Mouse (Mus musculus): ENCODE results near the gene Vat1l. TPM values are rescaled to one million over a fixed set of nuclear protein-coding genes. Genes with fewer than 3 reads are reported as not detected.

Gene Vat1l
- polyA plus RNA-seq, 1 experiment from 2014 or later, result 4.0 TPM

DNA sequence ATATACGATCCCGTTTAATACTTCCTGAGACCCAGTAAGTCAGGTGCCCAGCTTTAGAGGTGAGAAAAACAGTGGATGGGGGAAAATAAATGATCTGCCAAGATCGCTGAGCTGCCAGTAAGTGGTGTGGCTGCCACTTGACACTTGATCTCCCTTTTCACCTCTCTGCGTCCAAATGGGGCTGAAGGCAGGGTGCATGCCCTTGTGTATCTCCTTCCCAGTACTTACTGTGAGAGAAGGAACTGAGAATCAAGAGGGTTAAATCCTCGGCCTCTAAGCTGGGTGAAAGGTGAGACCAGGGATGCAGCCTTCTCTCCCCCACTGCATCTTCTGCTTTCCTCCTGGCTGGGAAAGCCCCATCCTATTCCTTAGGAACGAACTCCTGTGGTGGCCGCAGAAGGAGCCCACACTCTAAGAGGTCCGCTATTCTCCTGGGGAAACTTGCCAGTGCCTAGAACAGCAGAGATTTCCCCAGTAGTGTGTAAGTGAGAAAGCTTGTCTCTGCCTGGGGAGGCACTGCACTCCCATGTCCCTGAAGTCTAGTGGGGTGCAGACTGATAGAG is 1.1 kb downstream of the Vat1l start:
- Histone ChIP-seq H3K36me3 (ENCODE audit: control insufficient read depth, insufficient read depth, low read length) (no peaks in the 10 kb centered on the region), H3K9me3 (ENCODE audit: control insufficient read depth, low read length) (no peaks in the 10 kb centered on the region), H3K4me3 (ENCODE audit: low read length) (peak overlapping the region; percentile 47; the same call in 1 of the 2 replicates), H3K27ac (ENCODE audit: low read depth, low read length) (no peak overlapping the region), H3K4me2 (replicated peaks; ENCODE audit: low read depth, low read length) (peak overlapping the region; percentile 69), H3K4me1 (ENCODE audit: control insufficient read depth, insufficient read depth, low read length) (0 out of 2 replicates have a peak, but pooled peaks cover 3% of the 10 kb centered on the region), H3K27me3 (ENCODE audit: control insufficient read depth, insufficient read depth, low read length) (peaks cover 13% of the 10 kb centered on the region; the same call in 1 of the 2 replicates), H3K9ac (ENCODE audit: low read depth, low read length) (no peak overlapping the region)
- no peak for ATAC-seq (ENCODE audit: low FRiP score, low TSS enrichment)
- 3% methylated on average over 8 of the region's 8 CpGs for WGBS

DNA sequence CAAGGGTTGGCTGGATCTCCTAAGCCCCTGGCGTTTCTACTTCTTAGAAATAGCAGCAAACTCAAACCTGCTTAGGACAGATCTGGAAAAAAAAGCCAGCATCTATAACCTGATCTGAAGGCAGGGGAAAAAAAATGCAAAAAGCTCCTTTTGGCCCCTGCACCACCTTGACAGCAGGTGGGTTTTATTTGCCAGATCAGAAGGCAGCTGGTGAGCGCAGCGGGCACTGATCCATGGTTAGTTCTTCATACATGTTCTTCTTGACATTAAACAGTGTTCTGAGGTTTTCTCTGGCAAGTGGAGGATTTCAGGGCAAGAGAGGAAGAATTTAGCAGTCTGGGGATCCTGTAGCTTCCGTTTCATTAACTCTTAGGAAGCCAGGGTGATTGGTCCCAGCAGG is 1.6 kb downstream of the Vat1l start:
- WGBS, result 48% methylated on average over 4 of the region's 4 CpGs
- Histone ChIP-seq H3K4me3 (ENCODE audit: low read length) (peak overlapping the region; percentile 47; the same call in 1 of the 2 replicates), H3K9ac (ENCODE audit: low read depth, low read length) (no peak overlapping the region), H3K27ac (ENCODE audit: low read depth, low read length) (no peak overlapping the region), H3K36me3 (ENCODE audit: control insufficient read depth, insufficient read depth, low read length) (no peaks in the 10 kb centered on the region), H3K27me3 (ENCODE audit: control insufficient read depth, insufficient read depth, low read length) (peaks cover 13% of the 10 kb centered on the region; the same call in 1 of the 2 replicates), H3K9me3 (ENCODE audit: control insufficient read depth, low read length) (no peaks in the 10 kb centered on the region), H3K4me1 (ENCODE audit: control insufficient read depth, insufficient read depth, low read length) (0 out of 2 replicates have a peak, but pooled peaks cover 3% of the 10 kb centered on the region), H3K4me2 (replicated peaks; ENCODE audit: low read depth, low read length) (no peak overlapping the region)
- ATAC-seq (ENCODE audit: low FRiP score, low TSS enrichment), result no peak

DNA sequence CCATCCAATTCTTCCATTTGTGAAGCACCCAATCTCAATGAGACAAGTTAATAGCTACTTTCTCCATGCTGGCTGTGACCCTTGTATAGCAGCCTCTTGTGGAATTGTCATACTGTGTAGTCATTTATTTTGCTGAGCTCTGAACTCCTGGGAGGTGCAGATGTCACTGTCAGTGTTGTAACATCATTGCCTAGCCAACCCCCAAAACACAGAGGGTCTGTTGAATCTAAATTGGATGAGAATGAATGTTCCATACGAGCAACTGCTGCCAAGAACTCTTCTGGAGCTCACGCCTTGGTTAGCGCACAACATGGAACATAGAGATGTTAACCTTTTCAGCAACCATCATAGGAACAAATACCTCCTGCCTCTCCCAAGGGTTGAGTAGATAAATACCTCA is 15.4 kb downstream of the Vat1l start:
- H3K36me3 ChIP-seq (ENCODE audit: control insufficient read depth, insufficient read depth, low read length), result no peaks in the 10 kb centered on the region

DNA sequence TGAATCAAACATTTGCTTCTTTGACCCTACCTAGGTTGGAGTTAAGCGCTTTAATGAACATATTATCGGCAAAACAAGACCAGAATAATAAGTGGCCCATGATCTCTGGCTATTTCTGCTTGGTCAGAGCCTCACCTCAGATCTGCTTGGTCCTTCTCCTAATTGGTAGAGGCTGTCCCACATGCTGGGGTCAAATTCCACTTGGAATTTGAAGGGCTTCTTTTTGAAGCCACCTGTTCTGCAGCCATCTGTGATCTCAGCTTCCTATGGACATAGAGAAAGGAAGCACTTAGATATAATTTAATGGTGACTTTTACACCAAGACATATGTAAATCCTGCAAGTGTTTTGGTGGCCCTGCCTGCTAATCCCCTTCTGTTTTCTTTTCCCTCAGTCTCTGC is 16.6 kb downstream of the Vat1l start:
- no peaks in the 10 kb centered on the region for H3K4me1 ChIP-seq (ENCODE audit: control insufficient read depth, insufficient read depth, low read length)
- no peak overlapping the region for H3K4me3 ChIP-seq (ENCODE audit: low read length)
- H3K27ac ChIP-seq (ENCODE audit: low read depth, low read length), result no peak overlapping the region
- no peaks in the 10 kb centered on the region for H3K36me3 ChIP-seq (ENCODE audit: control insufficient read depth, insufficient read depth, low read length)
- no peak overlapping the region for H3K9ac ChIP-seq (ENCODE audit: low read depth, low read length)
- no peaks in the 10 kb centered on the region for H3K9me3 ChIP-seq (ENCODE audit: control insufficient read depth, low read length)
- H3K27me3 ChIP-seq (ENCODE audit: control insufficient read depth, insufficient read depth, low read length), result no peaks in the 10 kb centered on the region
- no peak overlapping the region for H3K4me2 ChIP-seq (replicated peaks; ENCODE audit: low read depth, low read length)
- WGBS, result 93% methylated on average over 2 of the region's 2 CpGs
- ATAC-seq (ENCODE audit: low FRiP score, low TSS enrichment), result no peak

More for the DNA sequence above, 15.4 kb downstream of the Vat1l start:
- 80% methylated on average over 3 of the region's 3 CpGs for WGBS
- Histone ChIP-seq H3K4me2 (replicated peaks; ENCODE audit: low read depth, low read length) (no peak overlapping the region), H3K9ac (ENCODE audit: low read depth, low read length) (no peak overlapping the region), H3K27me3 (ENCODE audit: control insufficient read depth, insufficient read depth, low read length) (no peaks in the 10 kb centered on the region), H3K9me3 (ENCODE audit: control insufficient read depth, low read length) (no peaks in the 10 kb centered on the region), H3K27ac (ENCODE audit: low read depth, low read length) (no peak overlapping the region), H3K4me3 (ENCODE audit: low read length) (no peak overlapping the region), H3K4me1 (ENCODE audit: control insufficient read depth, insufficient read depth, low read length) (no peaks in the 10 kb centered on the region)
- no peak for ATAC-seq (ENCODE audit: low FRiP score, low TSS enrichment)

DNA sequence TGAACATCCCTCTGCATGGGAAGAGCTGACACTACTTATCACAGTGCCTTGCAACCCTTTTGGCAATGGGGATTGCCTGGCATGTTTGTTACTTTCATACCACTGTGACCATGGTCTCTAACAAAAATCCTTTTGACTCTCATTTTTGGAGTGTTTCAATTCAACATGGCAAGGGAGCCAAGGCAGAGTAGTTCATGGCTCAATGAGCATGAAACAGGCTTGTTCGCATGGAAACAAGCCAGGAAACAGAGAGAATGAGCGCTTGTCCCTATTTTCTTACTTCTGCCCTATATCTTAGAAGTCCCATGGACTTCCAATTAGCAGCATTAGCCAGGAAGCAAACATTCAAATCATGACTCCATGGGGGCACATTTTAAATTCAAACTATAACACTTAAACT is 18.6 kb downstream of the Vat1l start:
- Histone ChIP-seq H3K27me3 (ENCODE audit: control insufficient read depth, insufficient read depth, low read length) (no peaks in the 10 kb centered on the region), H3K4me1 (ENCODE audit: control insufficient read depth, insufficient read depth, low read length) (no peaks in the 10 kb centered on the region), H3K27ac (ENCODE audit: low read depth, low read length) (no peak overlapping the region), H3K4me2 (replicated peaks; ENCODE audit: low read depth, low read length) (no peak overlapping the region), H3K4me3 (ENCODE audit: low read length) (no peak overlapping the region), H3K9ac (ENCODE audit: low read depth, low read length) (no peak overlapping the region), H3K9me3 (ENCODE audit: control insufficient read depth, low read length) (no peaks in the 10 kb centered on the region), H3K36me3 (ENCODE audit: control insufficient read depth, insufficient read depth, low read length) (no peaks in the 10 kb centered on the region)
- 83% methylated on average over 2 of the region's 2 CpGs for WGBS
- no peak for ATAC-seq (ENCODE audit: low FRiP score, low TSS enrichment)

DNA sequence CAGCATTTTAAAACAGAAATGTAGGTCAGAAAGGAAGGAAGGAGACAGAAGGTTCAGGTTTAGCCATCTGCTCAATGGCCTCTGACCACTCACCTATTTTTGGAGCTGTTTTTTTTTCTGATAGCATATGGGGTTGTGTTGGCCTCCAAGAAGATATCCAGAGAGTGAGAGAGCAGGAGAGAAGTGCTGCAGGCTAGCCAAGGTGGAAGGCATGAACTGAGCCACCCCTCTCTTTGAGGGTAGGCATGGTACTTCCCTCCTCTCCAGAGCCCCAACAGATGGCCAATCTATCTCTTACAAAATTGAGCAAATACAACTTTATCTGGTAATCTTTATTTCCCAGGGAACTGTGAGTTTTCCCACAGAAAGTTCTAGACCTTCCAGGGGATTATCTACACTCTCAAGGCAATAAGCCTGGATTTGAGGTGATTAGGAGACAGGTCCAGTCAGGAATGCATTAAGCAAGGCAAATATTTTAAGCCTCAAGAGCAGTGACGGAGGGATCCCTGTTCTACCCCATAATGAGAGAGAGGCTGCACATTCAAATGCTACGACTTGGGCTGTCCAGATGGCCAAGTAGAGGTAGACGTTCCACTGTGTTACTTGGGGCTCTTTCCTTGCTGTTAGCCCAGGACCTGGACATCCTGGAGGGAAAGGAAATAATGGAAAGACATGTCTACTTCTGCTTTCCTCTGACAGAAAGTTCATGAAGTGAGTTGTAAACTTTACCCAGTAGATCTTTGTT is 46.1 kb downstream of the Vat1l start:
- 86% methylated on average over 3 of the region's 3 CpGs for WGBS
- H3K4me1 ChIP-seq (ENCODE audit: control insufficient read depth, insufficient read depth, low read length), result no peaks in the 10 kb centered on the region

DNA sequence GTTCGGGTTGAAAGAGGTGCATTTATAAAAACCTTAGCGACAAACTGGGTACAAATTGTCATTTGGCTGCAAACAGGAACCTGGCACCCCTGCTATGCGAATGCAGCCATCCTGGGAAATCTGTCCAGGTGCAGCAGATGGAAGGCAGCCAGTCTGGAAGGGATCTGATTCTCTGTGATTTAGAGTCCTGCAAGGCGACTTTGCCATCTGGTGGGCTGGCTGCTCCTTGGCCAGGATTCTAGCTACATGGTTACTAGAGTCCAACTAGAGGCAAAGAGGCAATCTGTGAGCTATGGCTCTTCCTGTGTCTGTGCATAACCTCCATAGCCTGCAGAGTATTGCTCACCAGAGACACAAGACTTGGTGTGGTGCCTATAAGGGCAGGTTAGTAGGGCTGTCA is 53.3 kb downstream of the Vat1l start:
- no peaks in the 10 kb centered on the region for H3K27me3 ChIP-seq (ENCODE audit: control insufficient read depth, insufficient read depth, low read length)
- no peak for ATAC-seq (ENCODE audit: low FRiP score, low TSS enrichment)
- H3K27ac ChIP-seq (ENCODE audit: low read depth, low read length), result no peak overlapping the region
- H3K4me2 ChIP-seq (replicated peaks; ENCODE audit: low read depth, low read length), result no peak overlapping the region
- H3K4me1 ChIP-seq (ENCODE audit: control insufficient read depth, insufficient read depth, low read length), result no peaks in the 10 kb centered on the region
- no peaks in the 10 kb centered on the region for H3K36me3 ChIP-seq (ENCODE audit: control insufficient read depth, insufficient read depth, low read length)
- H3K4me3 ChIP-seq (ENCODE audit: low read length), result no peak overlapping the region
- no peak overlapping the region for H3K9ac ChIP-seq (ENCODE audit: low read depth, low read length)
- 77% methylated on average over 4 of the region's 4 CpGs for WGBS
- no peaks in the 10 kb centered on the region for H3K9me3 ChIP-seq (ENCODE audit: control insufficient read depth, low read length)

More for the DNA sequence above, 46.1 kb downstream of the Vat1l start:
- Histone ChIP-seq H3K27me3 (ENCODE audit: control insufficient read depth, insufficient read depth, low read length) (no peaks in the 10 kb centered on the region), H3K9me3 (ENCODE audit: control insufficient read depth, low read length) (no peaks in the 10 kb centered on the region), H3K36me3 (ENCODE audit: control insufficient read depth, insufficient read depth, low read length) (no peaks in the 10 kb centered on the region), H3K27ac (ENCODE audit: low read depth, low read length) (no peak overlapping the region), H3K4me3 (ENCODE audit: low read length) (no peak overlapping the region), H3K4me2 (replicated peaks; ENCODE audit: low read depth, low read length) (no peak overlapping the region), H3K9ac (ENCODE audit: low read depth, low read length) (no peak overlapping the region)
- no peak for ATAC-seq (ENCODE audit: low FRiP score, low TSS enrichment)

DNA sequence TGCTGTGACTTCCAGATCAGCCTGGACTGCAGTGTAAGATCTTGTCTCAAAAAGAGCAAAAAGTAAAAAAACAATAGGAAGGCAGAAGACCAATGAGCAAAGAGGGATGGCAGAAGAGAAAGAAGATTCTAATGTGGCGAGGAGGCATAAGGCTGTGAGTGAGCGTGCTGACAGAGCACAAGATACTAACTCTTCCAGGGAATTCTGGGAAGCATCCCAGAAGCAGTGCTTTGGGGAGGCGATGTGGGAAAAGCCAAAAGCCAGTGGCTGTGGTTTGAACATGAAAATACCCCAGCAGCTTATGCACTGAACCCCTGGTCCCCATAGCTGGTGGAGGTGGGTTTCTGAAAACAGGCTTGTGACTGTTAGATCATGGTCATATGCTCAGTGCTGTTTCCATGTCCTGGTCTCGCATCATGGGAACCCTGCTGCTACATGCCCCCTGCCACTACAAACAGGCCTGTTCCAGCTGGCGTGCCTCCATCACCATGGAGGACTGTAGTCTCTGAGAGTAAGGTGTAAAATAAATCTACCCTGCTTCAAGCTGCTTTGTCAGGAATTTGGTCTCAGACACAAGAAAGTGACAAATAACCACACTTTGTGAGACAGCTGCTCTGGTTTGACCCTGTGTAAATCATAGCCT is 54.4 kb downstream of the Vat1l start:
- H3K9ac ChIP-seq (ENCODE audit: low read depth, low read length), result no peak overlapping the region
- ATAC-seq (ENCODE audit: low FRiP score, low TSS enrichment), result no peak
- no peaks in the 10 kb centered on the region for H3K36me3 ChIP-seq (ENCODE audit: control insufficient read depth, insufficient read depth, low read length)
- H3K4me3 ChIP-seq (ENCODE audit: low read length), result no peak overlapping the region
- H3K27ac ChIP-seq (ENCODE audit: low read depth, low read length), result no peak overlapping the region
- no peaks in the 10 kb centered on the region for H3K27me3 ChIP-seq (ENCODE audit: control insufficient read depth, insufficient read depth, low read length)
- no peaks in the 10 kb centered on the region for H3K4me1 ChIP-seq (ENCODE audit: control insufficient read depth, insufficient read depth, low read length)
- 71% methylated on average over 5 of the region's 5 CpGs for WGBS
- H3K9me3 ChIP-seq (ENCODE audit: control insufficient read depth, low read length), result no peaks in the 10 kb centered on the region
- no peak overlapping the region for H3K4me2 ChIP-seq (replicated peaks; ENCODE audit: low read depth, low read length)

DNA sequence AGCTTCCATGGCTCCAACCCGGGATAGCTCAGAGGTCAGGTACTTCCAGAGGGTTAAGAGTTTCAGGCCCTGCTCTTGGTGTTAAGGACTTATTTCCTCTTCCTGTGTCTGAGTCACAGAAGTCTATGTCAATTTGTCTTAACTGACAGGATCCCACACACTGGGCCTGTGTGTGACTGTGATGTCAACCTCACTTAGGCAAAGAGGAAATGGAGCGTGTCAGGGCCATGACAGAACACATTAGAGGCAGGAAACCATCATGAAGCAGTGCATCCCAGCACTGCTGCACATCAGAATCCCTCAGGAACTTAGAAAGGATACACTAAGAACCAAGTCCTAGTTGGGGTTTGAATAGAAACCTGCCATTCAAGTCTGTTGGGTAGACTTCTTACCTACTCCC is 56.9 kb downstream of the Vat1l start:
- Histone ChIP-seq H3K4me3 (ENCODE audit: low read length) (no peak overlapping the region), H3K9me3 (ENCODE audit: control insufficient read depth, low read length) (no peaks in the 10 kb centered on the region), H3K27ac (ENCODE audit: low read depth, low read length) (no peak overlapping the region), H3K27me3 (ENCODE audit: control insufficient read depth, insufficient read depth, low read length) (no peaks in the 10 kb centered on the region), H3K36me3 (ENCODE audit: control insufficient read depth, insufficient read depth, low read length) (no peaks in the 10 kb centered on the region), H3K9ac (ENCODE audit: low read depth, low read length) (no peak overlapping the region), H3K4me2 (replicated peaks; ENCODE audit: low read depth, low read length) (no peak overlapping the region), H3K4me1 (ENCODE audit: control insufficient read depth, insufficient read depth, low read length) (no peaks in the 10 kb centered on the region)
- no peak for ATAC-seq (ENCODE audit: low FRiP score, low TSS enrichment)
- WGBS, result 31% methylated on average over 2 of the region's 2 CpGs
